Mouse (Mus musculus): ENCODE results near the gene Prr5. TPM values are rescaled to one million over a fixed set of nuclear protein-coding genes. Genes with fewer than 3 reads are reported as not detected.

The Prr5 gene
- polyA plus RNA-seq, 1 experiment from 2014 or later: 4.3 TPM

GRCm38 (mm10) chr15:84674329-84675067 lies 5.1 kb downstream of the Prr5 start:
- Histone ChIP-seq H3K9me3 (ENCODE audit: low read length) (no peaks in the 10 kb centered on the region), H3K9ac (replicated peaks) (no peak overlapping the region), H3K4me3 (ENCODE audit: low read depth, low read length) (no peak overlapping the region), H3K36me3 (replicated peaks; ENCODE audit: insufficient read depth, low read length) (no peaks in the 10 kb centered on the region), H3K27me3 (ENCODE audit: insufficient read depth, low read length) (no peaks in the 10 kb centered on the region), H3K4me2 (ENCODE audit: low read depth, low read length) (no peak overlapping the region), H3K4me1 (ENCODE audit: insufficient read depth) (0 out of 2 replicates have a peak, but pooled peaks cover 3% of the 10 kb centered on the region), H3K27ac (ENCODE audit: low read depth) (peak overlapping the region; percentile 86)
- no peak for DNase-seq
- WGBS (ENCODE audit: insufficient replicate concordance): 78% methylated on average over 11 of the region's 11 CpGs
- TF ChIP-seq EP300 (IDR thresholded peaks at IDR 0.05; ENCODE audit: low read depth): no peak
- peak; percentile 40 for TF ChIP-seq CTCF (IDR thresholded peaks at IDR 0.05; ENCODE audit: low read depth)
- ATAC-seq: peak; percentile 11; the same call in 1 of the 2 replicates

DNA sequence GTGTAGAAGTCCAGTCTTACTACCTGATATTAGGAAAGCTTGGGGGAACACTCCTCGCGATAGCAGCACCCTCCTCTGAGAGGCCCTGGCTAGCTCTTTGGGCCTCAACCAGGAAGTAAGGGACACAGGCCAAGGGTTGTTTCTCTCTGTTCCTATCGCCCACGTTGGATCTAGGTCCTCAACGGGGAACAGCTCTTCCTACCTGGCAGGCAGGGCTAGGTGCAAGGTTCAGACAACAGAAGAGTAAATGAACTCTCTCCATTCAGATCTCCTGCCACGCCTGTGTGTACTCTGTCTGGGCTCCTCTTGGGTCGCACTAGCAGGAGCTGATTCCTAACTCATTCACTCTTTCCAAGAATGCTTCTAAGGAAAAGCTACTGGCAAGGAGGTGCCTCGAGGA lies 5.9 kb downstream of the Prr5 start:
- H3K4me3 ChIP-seq (ENCODE audit: low read depth, low read length): no peak overlapping the region
- H3K36me3 ChIP-seq (replicated peaks; ENCODE audit: insufficient read depth, low read length): no peaks in the 10 kb centered on the region
- peak; percentile 40 for DNase-seq
- TF ChIP-seq CTCF (IDR thresholded peaks at IDR 0.05; ENCODE audit: low read depth): no peak
- TF ChIP-seq EP300 (IDR thresholded peaks at IDR 0.05; ENCODE audit: low read depth): 0 out of 2 replicates have a peak, but pooled peaks have one; percentile 24
- peak; percentile 88 for ATAC-seq
- H3K4me1 ChIP-seq (ENCODE audit: insufficient read depth): peaks cover 3% of the 10 kb centered on the region; the same call in 1 of the 2 replicates
- WGBS (ENCODE audit: insufficient replicate concordance): 40% methylated on average over 8 of the region's 8 CpGs
- no peaks in the 10 kb centered on the region for H3K9me3 ChIP-seq (ENCODE audit: low read length)
- H3K27ac ChIP-seq (ENCODE audit: low read depth): peak overlapping the region; percentile 86
- no peak overlapping the region for H3K4me2 ChIP-seq (ENCODE audit: low read depth, low read length)
- H3K27me3 ChIP-seq (ENCODE audit: insufficient read depth, low read length): no peaks in the 10 kb centered on the region
- no peak overlapping the region for H3K9ac ChIP-seq (replicated peaks)

DNA sequence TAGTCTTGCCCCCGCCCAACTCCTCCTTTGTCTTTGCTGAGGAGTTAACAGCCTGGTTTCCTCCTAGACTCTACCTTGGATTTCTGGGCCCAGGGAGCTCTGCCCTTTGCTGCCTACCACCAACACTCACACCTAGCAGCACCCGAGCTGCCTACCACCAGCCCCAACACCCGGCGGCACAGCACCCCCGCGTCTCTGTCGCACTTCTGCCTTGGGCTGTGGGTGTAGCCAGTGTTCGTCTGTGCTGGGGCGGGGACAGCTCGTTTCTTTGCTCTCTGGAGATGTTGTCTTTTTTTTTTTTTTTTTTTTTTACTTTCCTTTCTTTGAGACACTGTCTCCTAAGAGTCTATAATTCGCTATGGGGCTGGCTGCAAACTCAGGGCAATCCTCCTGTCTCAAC lies 8.5 kb downstream of the Prr5 start:
- no peak overlapping the region for H3K4me3 ChIP-seq (ENCODE audit: low read depth, low read length)
- no peak overlapping the region for H3K4me2 ChIP-seq (ENCODE audit: low read depth, low read length)
- H3K27me3 ChIP-seq (ENCODE audit: insufficient read depth, low read length): no peaks in the 10 kb centered on the region
- no peaks in the 10 kb centered on the region for H3K36me3 ChIP-seq (replicated peaks; ENCODE audit: insufficient read depth, low read length)
- 43% methylated on average over 11 of the region's 11 CpGs for WGBS (ENCODE audit: insufficient replicate concordance)
- DNase-seq (no peak), ATAC-seq (no peak)
- no peaks in the 10 kb centered on the region for H3K9me3 ChIP-seq (ENCODE audit: low read length)
- TF ChIP-seq CTCF (IDR thresholded peaks at IDR 0.05; ENCODE audit: low read depth): no peak
- TF ChIP-seq EP300 (IDR thresholded peaks at IDR 0.05; ENCODE audit: low read depth): no peak
- H3K9ac ChIP-seq (replicated peaks): no peak overlapping the region
- no peak overlapping the region for H3K27ac ChIP-seq (ENCODE audit: low read depth)
- peaks cover 12% of the 10 kb centered on the region for H3K4me1 ChIP-seq (ENCODE audit: insufficient read depth)

DNA sequence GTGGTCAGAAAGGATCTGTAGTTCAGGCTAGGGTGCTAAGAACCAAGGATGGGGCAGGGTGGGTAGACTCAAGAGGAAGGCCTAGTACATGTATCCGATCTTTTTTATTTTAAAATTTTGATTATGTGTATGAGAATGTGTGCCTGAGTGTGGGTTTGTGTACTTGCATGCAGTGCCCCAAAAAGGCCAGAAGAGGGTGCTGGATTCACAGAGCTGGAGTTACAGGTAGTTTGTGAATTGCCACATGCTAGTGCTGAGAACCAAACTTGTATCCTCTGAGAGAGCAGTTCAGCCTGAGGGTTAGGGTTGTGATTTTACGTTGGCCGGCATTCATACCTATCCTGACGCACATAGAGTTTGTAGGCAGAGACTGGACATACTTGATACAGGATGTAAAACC lies 9.7 kb downstream of the Prr5 start:
- no peak overlapping the region for H3K9ac ChIP-seq (replicated peaks)
- no peak for DNase-seq
- no peaks in the 10 kb centered on the region for H3K27me3 ChIP-seq (ENCODE audit: insufficient read depth, low read length)
- ATAC-seq: no peak
- H3K27ac ChIP-seq (ENCODE audit: low read depth): no peak overlapping the region
- TF ChIP-seq EP300 (IDR thresholded peaks at IDR 0.05; ENCODE audit: low read depth) (no peak), CTCF (IDR thresholded peaks at IDR 0.05; ENCODE audit: low read depth) (peak; percentile 65)
- no peak overlapping the region for H3K4me2 ChIP-seq (ENCODE audit: low read depth, low read length)
- WGBS (ENCODE audit: insufficient replicate concordance): 90% methylated on average over 4 of the region's 4 CpGs
- H3K4me3 ChIP-seq (ENCODE audit: low read depth, low read length): no peak overlapping the region
- H3K9me3 ChIP-seq (ENCODE audit: low read length): no peaks in the 10 kb centered on the region
- no peaks in the 10 kb centered on the region for H3K36me3 ChIP-seq (replicated peaks; ENCODE audit: insufficient read depth, low read length)
- H3K4me1 ChIP-seq (ENCODE audit: insufficient read depth): peaks cover 12% of the 10 kb centered on the region

DNA sequence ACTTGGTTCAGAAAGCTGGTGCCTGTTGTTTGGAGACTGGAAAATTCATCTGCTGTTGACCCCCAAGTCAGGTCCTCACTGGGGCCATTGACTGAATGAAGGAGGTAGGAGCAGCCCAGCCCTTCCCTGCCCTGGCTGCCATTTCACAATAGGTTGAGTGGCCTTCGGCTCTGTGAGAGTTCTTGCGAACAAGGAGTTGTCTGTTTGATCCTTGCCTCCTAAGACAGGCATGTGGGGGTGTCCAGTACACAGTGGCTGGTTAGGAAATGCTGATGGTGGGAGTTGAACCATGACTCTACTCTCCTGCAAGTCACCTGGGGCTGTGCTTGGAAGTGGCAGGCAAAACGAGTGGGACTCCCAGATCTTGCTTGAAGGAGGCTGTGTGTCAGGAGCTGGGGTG lies 10.4 kb downstream of the Prr5 start:
- H3K9me3 ChIP-seq (ENCODE audit: low read length): no peaks in the 10 kb centered on the region
- no peaks in the 10 kb centered on the region for H3K27me3 ChIP-seq (ENCODE audit: insufficient read depth, low read length)
- DNase-seq (no peak), ATAC-seq (no peak)
- 75% methylated on average over 3 of the region's 3 CpGs for WGBS (ENCODE audit: insufficient replicate concordance)
- TF ChIP-seq EP300 (IDR thresholded peaks at IDR 0.05; ENCODE audit: low read depth) (no peak), CTCF (IDR thresholded peaks at IDR 0.05; ENCODE audit: low read depth) (no peak)
- no peak overlapping the region for H3K4me2 ChIP-seq (ENCODE audit: low read depth, low read length)
- H3K9ac ChIP-seq (replicated peaks): no peak overlapping the region
- peaks cover 13% of the 10 kb centered on the region for H3K4me1 ChIP-seq (ENCODE audit: insufficient read depth)
- no peak overlapping the region for H3K4me3 ChIP-seq (ENCODE audit: low read depth, low read length)
- H3K27ac ChIP-seq (ENCODE audit: low read depth): no peak overlapping the region
- no peaks in the 10 kb centered on the region for H3K36me3 ChIP-seq (replicated peaks; ENCODE audit: insufficient read depth, low read length)

- peak overlapping the region; percentile 68 for H3K4me3 ChIP-seq (ENCODE audit: low read depth, low read length)
- peak overlapping the region; percentile 44; the same call in 1 of the 2 replicates for H3K27ac ChIP-seq (ENCODE audit: low read depth)
- H3K9me3 ChIP-seq (ENCODE audit: low read length): no peaks in the 10 kb centered on the region
- ATAC-seq (peak; percentile 83), DNase-seq (peak; percentile 91)
- no peaks in the 10 kb centered on the region for H3K27me3 ChIP-seq (ENCODE audit: insufficient read depth, low read length)
- no peaks in the 10 kb centered on the region for H3K36me3 ChIP-seq (replicated peaks; ENCODE audit: insufficient read depth, low read length)
- TF ChIP-seq CTCF (IDR thresholded peaks at IDR 0.05; ENCODE audit: low read depth) (no peak), EP300 (IDR thresholded peaks at IDR 0.05; ENCODE audit: low read depth) (no peak)
- H3K9ac ChIP-seq (replicated peaks): peak overlapping the region; percentile 74
- peak overlapping the region; percentile 80 for H3K4me2 ChIP-seq (ENCODE audit: low read depth, low read length)
- peaks cover 13% of the 10 kb centered on the region for H3K4me1 ChIP-seq (ENCODE audit: insufficient read depth)
- under 1% methylated on average over 60 of the region's 77 CpGs for WGBS (ENCODE audit: insufficient replicate concordance)
Observed at GRCm38 (mm10) chr15:84680545-84681454, 11.4 kb downstream of the Prr5 start.

Measured in liver, postnatal 0 days (tissue).